Mouse (Mus musculus) forebrain, postnatal 0 days (tissue): ENCODE measurements around the gene Notch4. TPM values are rescaled to one million over a fixed set of nuclear protein-coding genes. Genes with fewer than 3 reads are reported as not detected.

Source experiments
- ATAC-seq: fragments of 200-750 bp; cut with Nextera tagmentation; 2 replicates; pipeline ENCODE4 v1.8.0; 2017; ENCODE audit warnings: mild to moderate bottlenecking, moderate library complexity
- DNase-seq: peaks from one replicate; pipeline ENCODE4 v3.0.0-alpha.2; 2015
- H3K27ac ChIP-seq: fragments of 300-500 bp; sonication (generic); 2 replicates; pipeline ENCODE4 v1.5.1; 2014; ENCODE audit warnings: low read depth, mild to moderate bottlenecking, antibody characterized with exemption, low read length, moderate library complexity, mixed read lengths
- H3K27me3 ChIP-seq: fragments of 300-500 bp; sonication (generic); 2 replicates; pipeline ENCODE4 v1.6.1; 2014; ENCODE audit warnings: mild to moderate bottlenecking, low read length, mixed read lengths; ENCODE audit not compliant: insufficient read depth
- H3K36me3 ChIP-seq: fragments of 300-500 bp; sonication (generic); 2 replicates; pipeline ENCODE4 v1.6.1; 2014; ENCODE audit warnings: mild to moderate bottlenecking, moderate library complexity; ENCODE audit not compliant: insufficient read depth
- H3K4me1 ChIP-seq: fragments of 300-500 bp; sonication (generic); 2 replicates; pipeline ENCODE4 v1.6.1; 2014; ENCODE audit warnings: antibody characterized with exemption; ENCODE audit not compliant: insufficient read depth
- H3K4me2 ChIP-seq: fragments of 300-500 bp; sonication (generic); 2 replicates; pipeline ENCODE4 v1.6.1; 2014; ENCODE audit warnings: low read depth, mild to moderate bottlenecking, moderate library complexity
- H3K4me3 ChIP-seq: fragments of 300-500 bp; sonication (generic); 2 replicates; pipeline ENCODE4 v1.5.1; 2014; ENCODE audit warnings: low read depth, low read length, mixed read lengths
- H3K9ac ChIP-seq: fragments of 300-500 bp; sonication (generic); 2 replicates; pipeline ENCODE4 v1.6.1; 2014; ENCODE audit warnings: mild to moderate bottlenecking
- H3K9me3 ChIP-seq: fragments of 300-500 bp; sonication (generic); 2 replicates; pipeline ENCODE4 v1.6.1; 2016; ENCODE audit warnings: low read length
- CTCF ChIP-seq: sonication (generic); IDR thresholded peaks from 2 replicates; pipeline ENCODE4 v1.5.1; 2016; ENCODE audit warnings: antibody characterized with exemption, control low read depth, low read depth
- WGBS: fragments of 180-500 bp; shearing (Covaris S2); extraction: QIAGEN DNeasy Blood & Tissue Kit; methylation state at CpG from one replicate; pipeline ENCODE4 v1.1.7; 2014; 5-methylcytosine and 5-hydroxymethylcytosine counted together
- polyA plus RNA-seq: library from polyadenylated mRNA; unstranded; fragments of >200 nt; fragmentation: Nextera tagmentation; extraction: Ambion mirVana; gene quantifications from 2 replicates; pipeline ENCODE4 v1.2.1, GENCODE M21; 2015
- total RNA-seq: library from RNA; depleted of rRNA; stranded (reverse); fragments of >200 nt; gene quantifications from 2 replicates; pipeline ENCODE4 v1.2.3, GENCODE M21; 2014

Gene Notch4
- total and polyA plus RNA-seq, 2 experiments from 2014 or later: 5.5 to 16.0 TPM

DNA sequence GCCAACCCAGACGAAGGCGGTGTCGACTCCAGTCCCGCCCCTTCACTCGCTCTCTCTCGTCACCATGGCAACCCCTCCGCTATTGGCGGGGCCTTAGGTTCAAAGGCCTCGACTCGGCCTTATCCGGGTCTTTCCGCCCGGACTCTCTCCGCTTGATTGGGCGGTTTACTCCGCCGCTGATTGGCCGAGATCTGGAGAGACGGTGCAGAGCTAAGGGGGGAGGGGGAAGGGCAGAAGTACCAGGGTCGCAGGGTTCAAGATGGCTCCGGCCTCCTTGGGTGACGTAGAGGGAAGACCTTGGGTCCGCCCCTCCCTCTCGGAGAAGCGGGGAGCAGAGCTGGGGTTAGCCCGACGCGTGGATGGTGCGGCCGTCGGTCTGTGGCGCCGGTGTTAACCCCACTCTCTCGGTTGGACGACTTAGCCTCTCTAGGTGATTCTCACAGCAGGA lies 40.0 kb downstream of the Notch4 start, which contains the start of gene Agpat1:
TSS of gene Agpat1 (plus strand) at position 202 of the 448 bp plus-strand sequence.
- H3K4me2 ChIP-seq: peak within 1 kb of the TSS; percentile 97
- TF ChIP-seq CTCF: no peak
- DNase-seq (peak; percentile 99), ATAC-seq (peak; percentile 86)
- H3K4me3 ChIP-seq: peak within 1 kb of the TSS; percentile 85
- under 1% methylated on average over 35 of the region's 35 CpGs for WGBS
- H3K27ac ChIP-seq: peak within 1 kb of the TSS; percentile 89
- H3K9ac ChIP-seq: peak within 1 kb of the TSS; percentile 91
- H3K4me1 ChIP-seq: peaks cover 18% of the 10 kb centered on the region
- no peaks in the 10 kb centered on the region for H3K27me3 ChIP-seq
- peaks cover 11% of the 10 kb centered on the region for H3K36me3 ChIP-seq
- H3K9me3 ChIP-seq: no peaks in the 10 kb centered on the region

DNA sequence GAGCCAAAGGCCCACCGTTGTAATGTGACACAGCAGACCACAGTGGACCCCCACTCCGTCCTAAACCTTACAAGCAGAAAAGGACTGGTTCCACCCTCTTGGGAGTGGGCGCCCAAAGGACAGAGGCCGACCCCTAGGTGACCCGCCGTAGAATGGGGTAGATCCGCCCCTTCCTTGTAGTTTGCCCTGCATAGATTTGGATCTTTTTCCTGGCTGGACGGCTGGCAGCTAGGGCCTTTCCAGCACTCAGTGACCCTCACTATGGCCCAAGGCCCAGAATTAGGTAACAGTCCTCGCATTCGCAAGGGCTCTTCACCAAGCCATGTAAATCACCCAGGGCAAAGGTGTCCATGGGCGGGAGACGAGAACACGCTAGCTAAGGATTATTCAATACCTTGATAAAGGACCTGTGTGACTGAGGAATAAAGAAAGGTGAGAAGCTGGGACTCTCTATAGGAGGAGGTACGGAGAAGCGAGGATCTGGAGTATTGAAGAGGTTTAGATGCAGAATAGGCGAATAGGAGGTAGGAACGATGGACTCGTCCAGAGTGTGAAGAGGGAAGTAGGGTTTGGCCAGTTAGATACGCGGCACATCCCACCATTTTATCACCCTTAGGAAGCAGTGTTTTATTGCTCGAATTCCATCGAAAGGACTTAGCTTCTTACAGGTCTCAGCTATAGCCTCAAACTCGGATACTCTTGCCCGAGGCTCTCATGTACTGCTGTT lies 40.6 kb downstream of the Notch4 start:
- no peaks in the 10 kb centered on the region for H3K27me3 ChIP-seq
- H3K36me3 ChIP-seq: peaks cover 11% of the 10 kb centered on the region
- DNase-seq: peak; percentile 32
- H3K4me2 ChIP-seq: peak overlapping the region; percentile 97
- ATAC-seq: no peak
- peak overlapping the region; percentile 89 for H3K27ac ChIP-seq
- peaks cover 18% of the 10 kb centered on the region for H3K4me1 ChIP-seq
- peak overlapping the region; percentile 85 for H3K4me3 ChIP-seq
- no peaks in the 10 kb centered on the region for H3K9me3 ChIP-seq
- peak overlapping the region; percentile 91 for H3K9ac ChIP-seq
- 16% methylated on average over 24 of the region's 24 CpGs for WGBS
- no peak for TF ChIP-seq CTCF

DNA sequence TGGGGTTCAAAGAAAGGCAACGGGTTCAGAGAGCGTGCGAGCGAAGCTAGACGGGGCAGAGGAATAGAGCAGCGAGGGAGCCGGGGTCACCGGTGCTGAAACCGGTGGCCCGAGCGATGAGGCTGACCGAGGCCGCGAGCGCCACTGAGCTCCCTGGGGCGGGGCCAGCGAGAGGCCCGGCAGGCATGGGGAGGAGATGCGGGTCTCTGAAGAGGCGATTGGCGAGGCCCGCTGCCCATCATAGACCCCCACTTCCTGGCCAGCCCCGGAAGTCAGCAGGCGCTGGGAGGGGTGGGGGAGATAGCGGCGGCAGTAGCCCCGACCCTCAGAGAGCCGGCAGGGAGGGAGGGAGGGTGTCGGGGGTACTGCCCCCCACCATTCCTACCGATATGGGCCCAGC lies 41.5 kb downstream of the Notch4 start:
- DNase-seq (peak; percentile 96), ATAC-seq (peak; percentile 46)
- H3K4me3 ChIP-seq: peak overlapping the region; percentile 85
- peaks cover 9% of the 10 kb centered on the region; the same call in 1 of the 2 replicates for H3K36me3 ChIP-seq
- H3K9ac ChIP-seq: peak overlapping the region; percentile 91
- H3K4me2 ChIP-seq: peak overlapping the region; percentile 97
- H3K27ac ChIP-seq: peak overlapping the region; percentile 89
- 2% methylated on average over 29 of the region's 30 CpGs for WGBS
- no peaks in the 10 kb centered on the region for H3K27me3 ChIP-seq
- peaks cover 18% of the 10 kb centered on the region for H3K4me1 ChIP-seq
- H3K9me3 ChIP-seq: no peaks in the 10 kb centered on the region
- TF ChIP-seq CTCF: no peak

DNA sequence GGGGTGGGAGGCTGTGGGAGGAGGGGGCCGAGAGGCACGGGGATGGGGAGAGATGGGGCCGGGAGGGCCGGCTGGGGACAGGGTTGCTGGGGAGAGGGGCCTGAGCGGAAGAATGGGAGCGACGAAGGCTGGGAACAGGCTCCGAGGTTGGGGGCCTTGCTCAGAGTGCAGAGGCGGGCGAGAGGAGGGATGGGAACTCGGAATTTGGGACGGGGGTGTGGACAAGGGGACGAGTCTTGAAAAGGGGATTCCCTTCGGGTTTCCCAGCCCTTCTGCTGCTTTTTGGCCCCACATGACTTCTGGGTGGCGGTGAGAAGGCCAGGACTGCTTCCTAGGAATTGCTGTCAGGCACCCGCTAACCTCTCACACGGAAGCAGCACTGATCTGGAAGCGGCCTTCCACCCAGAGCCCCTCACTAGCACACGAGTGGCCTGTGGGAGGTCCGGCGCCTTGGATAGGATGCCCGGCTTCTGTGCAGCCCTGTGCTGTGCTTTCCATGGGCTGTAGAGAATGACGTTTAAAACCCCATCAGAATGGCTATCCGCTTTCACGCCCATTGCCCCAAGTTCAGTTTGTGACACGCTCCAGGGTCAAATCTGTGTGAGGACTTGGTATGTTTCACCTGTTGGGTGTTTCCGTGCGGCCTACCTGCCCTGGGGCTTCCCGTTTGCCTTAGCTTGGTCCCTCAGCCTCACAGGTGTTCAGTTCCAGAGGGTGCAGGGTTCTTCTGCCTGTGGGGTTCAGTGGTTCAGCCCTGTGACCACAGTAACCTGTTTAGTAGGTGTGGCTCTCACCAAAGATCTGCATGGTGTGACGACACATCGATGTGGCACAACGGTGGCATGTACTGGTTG lies 42.3 kb downstream of the Notch4 start:
- WGBS: 17% methylated on average over 30 of the region's 32 CpGs
- Histone ChIP-seq H3K9ac (peak overlapping the region; percentile 91), H3K4me2 (peak overlapping the region; percentile 97), H3K4me3 (peak overlapping the region; percentile 85), H3K36me3 (peaks cover 13% of the 10 kb centered on the region), H3K9me3 (no peaks in the 10 kb centered on the region), H3K4me1 (peaks cover 18% of the 10 kb centered on the region), H3K27me3 (no peaks in the 10 kb centered on the region), H3K27ac (peak overlapping the region; percentile 89)
- no peak for TF ChIP-seq CTCF
- ATAC-seq (no peak), DNase-seq (no peak)

DNA sequence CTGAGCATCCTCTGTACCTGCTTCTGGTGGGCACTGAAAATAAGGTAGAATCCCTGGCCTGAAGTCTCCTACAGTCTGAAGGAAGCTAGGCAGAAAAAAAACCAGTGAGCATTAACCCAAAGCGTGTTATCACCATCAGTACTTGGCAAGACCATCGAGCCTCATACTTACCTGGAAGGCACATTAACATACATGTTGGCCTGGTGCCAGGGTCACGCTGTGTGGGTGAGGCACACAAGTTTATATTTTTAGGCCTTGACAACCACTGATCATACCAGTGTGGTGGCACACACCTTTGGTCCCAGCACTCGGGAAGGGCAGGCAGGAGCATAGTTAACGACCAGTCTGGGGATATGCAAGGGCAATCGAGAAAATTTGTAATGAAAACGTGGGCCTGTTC lies 43.9 kb downstream of the Notch4 start:
- Histone ChIP-seq H3K9me3 (no peaks in the 10 kb centered on the region), H3K27ac (no peak overlapping the region), H3K4me1 (peaks cover 13% of the 10 kb centered on the region), H3K4me3 (no peak overlapping the region), H3K36me3 (peaks cover 29% of the 10 kb centered on the region), H3K4me2 (no peak overlapping the region), H3K9ac (0 out of 2 replicates have a peak overlapping the region, but pooled peaks have one; percentile 18), H3K27me3 (no peaks in the 10 kb centered on the region)
- TF ChIP-seq CTCF: no peak
- DNase-seq: no peak
- 75% methylated on average over 7 of the region's 7 CpGs for WGBS
- no peak for ATAC-seq

DNA sequence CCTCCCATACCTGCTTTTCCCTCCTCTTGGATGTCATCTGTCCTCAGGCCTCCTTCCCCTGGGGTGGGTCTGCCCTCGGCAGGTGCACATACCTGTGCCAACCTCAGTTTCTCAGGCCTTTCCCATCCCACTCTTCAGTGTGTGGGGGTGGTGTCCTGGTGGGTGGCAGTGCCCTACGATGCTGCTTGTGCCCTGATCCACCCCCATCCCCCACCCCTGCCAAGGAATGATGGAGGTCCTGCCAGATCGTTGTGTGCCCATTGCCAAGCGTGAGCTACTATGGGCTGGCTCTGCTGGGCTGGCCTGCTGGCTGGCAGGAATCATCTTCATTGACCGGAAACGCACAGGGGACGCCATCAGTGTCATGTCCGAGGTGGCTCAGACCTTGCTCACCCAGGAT lies 47.0 kb downstream of the Notch4 start:
- no peak overlapping the region for H3K9ac ChIP-seq
- TF ChIP-seq CTCF: no peak
- ATAC-seq (no peak), DNase-seq (no peak)
- WGBS: 91% methylated on average over 8 of the region's 8 CpGs
- H3K4me1 ChIP-seq: 0 out of 2 replicates have a peak, but pooled peaks cover 5% of the 10 kb centered on the region
- H3K4me3 ChIP-seq: no peak overlapping the region
- H3K27ac ChIP-seq: no peak overlapping the region
- H3K9me3 ChIP-seq: no peaks in the 10 kb centered on the region
- no peak overlapping the region for H3K4me2 ChIP-seq
- no peaks in the 10 kb centered on the region for H3K27me3 ChIP-seq
- H3K36me3 ChIP-seq: peaks cover 52% of the 10 kb centered on the region
